Mouse (Mus musculus) MEL (cell line): Measurements from ENCODE around the gene Rilpl1. TPM values are rescaled to one million over a fixed set of nuclear protein-coding genes. Genes with fewer than 3 reads are reported as not detected.

Source experiments
- DNase-seq: peaks from one replicate; pipeline ENCODE4 v3.0.0; 2011; ENCODE audit warnings: low read depth, low spot score
- H3K27ac ChIP-seq: 2 replicates; pipeline ENCODE4 v1.5.1; 2012; ENCODE audit warnings: low read depth, mild to moderate bottlenecking, control low read depth, low read length, moderate library complexity; ENCODE audit not compliant: control insufficient read depth
- H3K27me3 ChIP-seq, 2 experiments: fragments of 150-350 bp in 1 of 2; sonication (generic) in 1 of 2; 2 replicates each; pipeline ENCODE4 v1.6.1; 2012; ENCODE audit warnings: low read length in 2 of 2, mild to moderate bottlenecking in 2 of 2, improper control_type of control experiment in 1 of 2, moderate library complexity in 1 of 2; ENCODE audit not compliant: insufficient read depth in 2 of 2, control insufficient read depth in 1 of 2
- H3K36me3 ChIP-seq, 2 experiments: 2 replicates each; pipeline ENCODE4 v1.6.1; 2012 to 2014; ENCODE audit warnings: low read length in 2 of 2, improper control_type of control experiment in 1 of 2, inconsistent platforms in 1 of 2, mild to moderate bottlenecking in 1 of 2; ENCODE audit not compliant: insufficient read depth in 2 of 2, control insufficient read depth in 1 of 2
- H3K4me1 ChIP-seq, 2 experiments: fragments of 150-350 bp in 1 of 2; sonication (generic) in 1 of 2; 2 replicates each; pipeline ENCODE4 v1.6.1; 2012; ENCODE audit warnings: low read length in 2 of 2, improper control_type of control experiment in 1 of 2, mild to moderate bottlenecking in 1 of 2; ENCODE audit not compliant: insufficient read depth in 2 of 2, control insufficient read depth in 1 of 2
- H3K4me3 ChIP-seq, 2 experiments: fragments of 150-350 bp in 1 of 2; sonication (generic) in 1 of 2; 2 replicates each; pipeline ENCODE4 v1.5.1; 2012; ENCODE audit warnings: low read depth in 2 of 2, low read length in 2 of 2, mild to moderate bottlenecking in 2 of 2, moderate library complexity in 2 of 2, control low read depth in 1 of 2, improper control_type of control experiment in 1 of 2; ENCODE audit not compliant: control insufficient read depth in 1 of 2, insufficient read depth in 1 of 2
- H3K79me2 ChIP-seq: 2 replicates; pipeline ENCODE4 v1.6.1; 2012; ENCODE audit warnings: mild to moderate bottlenecking, low read length, moderate library complexity; ENCODE audit not compliant: control insufficient read depth, poor library complexity, insufficient read depth
- H3K9ac ChIP-seq: 2 replicates; pipeline ENCODE4 v1.6.1; 2012; ENCODE audit warnings: low read depth, mild to moderate bottlenecking, control low read depth, low read length, moderate library complexity; ENCODE audit not compliant: control insufficient read depth, poor library complexity, severe bottlenecking
- H3K9me3 ChIP-seq: fragments of 150-350 bp; sonication (generic); replicated peaks from 2 replicates; pipeline ENCODE4 v1.6.1; 2012; ENCODE audit warnings: mild to moderate bottlenecking, low read length, improper control_type of control experiment, moderate library complexity; ENCODE audit not compliant: insufficient read depth
- CHD1 ChIP-seq: IDR thresholded peaks from 2 replicates; pipeline ENCODE4 v1.6.1; 2012; ENCODE audit warnings: low read depth, mild to moderate bottlenecking, inconsistent platforms, low read length, improper control_type of control experiment
- CHD2 ChIP-seq: IDR thresholded peaks from 2 replicates; pipeline ENCODE4 v1.6.1; 2011; ENCODE audit warnings: low read length, improper control_type of control experiment
- CTCF ChIP-seq, 3 experiments: IDR thresholded peaks in 2 of 3; conservative IDR thresholded peaks in 1 of 3; 2 replicates each; pipeline ENCODE4 v1.5.1; 2011 to 2012; ENCODE audit warnings: low read length in 3 of 3, low read depth in 2 of 3, mild to moderate bottlenecking in 2 of 3, improper control_type of control experiment in 1 of 3, inconsistent platforms in 1 of 3, mixed read lengths in 1 of 3, moderate library complexity in 1 of 3; ENCODE audit not compliant: control insufficient read depth in 1 of 3, insufficient read depth in 1 of 3, poor library complexity in 1 of 3, severe bottlenecking in 1 of 3
- E2F4 ChIP-seq: IDR thresholded peaks from 2 replicates; pipeline ENCODE4 v1.6.1; 2011; ENCODE audit warnings: low read depth, low read length, improper control_type of control experiment, borderline replicate concordance
- ELF1 ChIP-seq: IDR thresholded peaks from 2 replicates; pipeline ENCODE4 v1.6.1; 2014; ENCODE audit warnings: low read depth, mild to moderate bottlenecking, inconsistent platforms, low read length, improper control_type of control experiment, moderate library complexity
- GABPA ChIP-seq: IDR thresholded peaks from 2 replicates; pipeline ENCODE4 v1.6.1; 2012; ENCODE audit warnings: low read depth, mild to moderate bottlenecking, inconsistent platforms, low read length, improper control_type of control experiment, moderate library complexity
- GATA1 ChIP-seq: IDR thresholded peaks from 2 replicates; pipeline ENCODE4 v1.6.1; 2011; ENCODE audit warnings: low read depth, low read length, improper control_type of control experiment
- HCFC1 ChIP-seq: IDR thresholded peaks from 2 replicates; pipeline ENCODE4 v1.6.1; 2012; ENCODE audit warnings: low read depth, mild to moderate bottlenecking, inconsistent platforms, low read length, improper control_type of control experiment, moderate library complexity
- KAT2A ChIP-seq: conservative IDR thresholded peaks from 2 replicates; pipeline ENCODE4 v1.6.1; 2012; ENCODE audit warnings: low read depth, low read length, improper control_type of control experiment, inconsistent platforms
- MAFK ChIP-seq: IDR thresholded peaks from 2 replicates; pipeline ENCODE4 v1.6.1; 2011; ENCODE audit warnings: low read depth, mild to moderate bottlenecking, low read length, improper control_type of control experiment, borderline replicate concordance
- MAZ ChIP-seq: IDR thresholded peaks from 2 replicates; pipeline ENCODE4 v1.6.1; 2012; ENCODE audit warnings: low read depth, mild to moderate bottlenecking, inconsistent platforms, low read length, improper control_type of control experiment
- MYB ChIP-seq: IDR thresholded peaks from 2 replicates; pipeline ENCODE4 v1.6.1; 2011; ENCODE audit warnings: mild to moderate bottlenecking, low read depth, low read length, improper control_type of control experiment
- NELFE ChIP-seq: IDR thresholded peaks from 2 replicates; pipeline ENCODE4 v1.6.1; 2011; ENCODE audit warnings: low read depth, low read length, improper control_type of control experiment
- POLR2A ChIP-seq, 2 experiments: IDR thresholded peaks; 2 replicates each; pipeline ENCODE4 v1.6.1; 2011 to 2012; ENCODE audit warnings: low read length in 2 of 2, mild to moderate bottlenecking in 2 of 2, control low read depth in 1 of 2, improper control_type of control experiment in 1 of 2, low read depth in 1 of 2, moderate library complexity in 1 of 2; ENCODE audit not compliant: control insufficient read depth in 1 of 2, insufficient read depth in 1 of 2, poor library complexity in 1 of 2
- POLR2AphosphoS2 ChIP-seq: IDR thresholded peaks from 2 replicates; pipeline ENCODE4 v1.6.1; 2011; ENCODE audit warnings: low read length, improper control_type of control experiment
- RAD21 ChIP-seq: IDR thresholded peaks from 2 replicates; pipeline ENCODE4 v1.6.1; 2011; ENCODE audit warnings: mild to moderate bottlenecking, low read depth, low read length, improper control_type of control experiment
- SMC3 ChIP-seq: IDR thresholded peaks from 2 replicates; pipeline ENCODE4 v1.6.1; 2011; ENCODE audit warnings: low read depth, low read length, improper control_type of control experiment
- TAL1 ChIP-seq: IDR thresholded peaks from 2 replicates; pipeline ENCODE4 v1.6.1; 2012; ENCODE audit warnings: mild to moderate bottlenecking, inconsistent platforms, low read length, moderate library complexity, mixed read lengths
- TCF12 ChIP-seq: IDR thresholded peaks from 2 replicates; pipeline ENCODE4 v1.6.1; 2014; ENCODE audit warnings: low read depth, mild to moderate bottlenecking, inconsistent platforms, low read length, improper control_type of control experiment, moderate library complexity
- USF1 ChIP-seq: IDR thresholded peaks from 2 replicates; pipeline ENCODE4 v1.6.1; 2014; ENCODE audit warnings: low read depth, mild to moderate bottlenecking, inconsistent platforms, low read length, improper control_type of control experiment, moderate library complexity
- USF2 ChIP-seq, 2 experiments: IDR thresholded peaks; 2 replicates each; pipeline ENCODE4 v1.6.1; 2011 to 2012; ENCODE audit warnings: improper control_type of control experiment in 2 of 2, low read length in 2 of 2, borderline replicate concordance in 1 of 2, inconsistent platforms in 1 of 2, low read depth in 1 of 2, mild to moderate bottlenecking in 1 of 2; ENCODE audit not compliant: insufficient read depth in 1 of 2
- ZKSCAN1 ChIP-seq: IDR thresholded peaks from 2 replicates; pipeline ENCODE4 v1.6.1; 2012; ENCODE audit warnings: low read depth, mild to moderate bottlenecking, inconsistent platforms, low read length, improper control_type of control experiment, moderate library complexity
- ZMIZ1 ChIP-seq: IDR thresholded peaks from 2 replicates; pipeline ENCODE4 v1.6.1; 2012; ENCODE audit warnings: low read depth, mild to moderate bottlenecking, inconsistent platforms, low read length, improper control_type of control experiment, moderate library complexity
- ZNF384 ChIP-seq: IDR thresholded peaks from 2 replicates; pipeline ENCODE4 v1.6.1; 2012; ENCODE audit warnings: low read depth, mild to moderate bottlenecking, inconsistent platforms, low read length, improper control_type of control experiment
- polyA plus RNA-seq, 2 experiments: library from polyadenylated mRNA; stranded (reverse) in 1 of 2; unstranded in 1 of 2; fragments of >175 nt in 1 of 2; fragments of >200 nt in 1 of 2; gene quantifications; 2 replicates each; pipeline versions ENCODE4 v1.2.1 to v1.2.4; 2012; ENCODE audit warnings: low replicate concordance in 2 of 2, low read depth in 1 of 2; ENCODE audit not compliant: insufficient read length in 2 of 2, insufficient read depth in 1 of 2, missing spikeins in 1 of 2
- total RNA-seq: library from RNA; depleted of rRNA; stranded (reverse); fragments of 300-350 nt; gene quantifications from 2 replicates; pipeline ENCODE4 v1.2.3, GENCODE M21; 2012

Gene Rilpl1
- total and polyA plus RNA-seq, 3 experiments = 5.7 to 8.6 TPM; not detected in 1

GRCm38 (mm10) chr5:124496614-124497514 lies 34.3 kb downstream of the Rilpl1 start:
- peaks cover 0 to 4% of the 10 kb centered on the region in 2 experiments; a peak in 1 of 4 replicates for H3K4me1 ChIP-seq
- no peaks in the 10 kb centered on the region for H3K9me3 ChIP-seq
- DNase-seq = no peak
- H3K9ac ChIP-seq = no peak overlapping the region
- H3K27ac ChIP-seq = no peak overlapping the region
- no peak for TF ChIP-seq MYB
- TF ChIP-seq TAL1 = no peak
- no peak for TF ChIP-seq ZNF384
- TF ChIP-seq MAFK = no peak
- TF ChIP-seq KAT2A = no peak
- TF ChIP-seq USF2 (IDR thresholded peaks at IDR 0.05; ENCODE audit: borderline replicate concordance in 1 of 2, insufficient read depth in 1 of 2, low read depth in 1 of 2, low read length in 2 of 2) = no peak
- H3K27me3 ChIP-seq = no peaks in the 10 kb centered on the region
- H3K36me3 ChIP-seq = no peaks in the 10 kb centered on the region
- H3K4me3 ChIP-seq = no peak overlapping the region
- no peaks in the 10 kb centered on the region for H3K79me2 ChIP-seq

- H3K9ac ChIP-seq = no peak overlapping the region
- H3K9me3 ChIP-seq = no peaks in the 10 kb centered on the region
- H3K36me3 ChIP-seq = no peaks in the 10 kb centered on the region
- no peak overlapping the region for H3K4me3 ChIP-seq
- H3K27ac ChIP-seq = no peak overlapping the region
- DNase-seq = no peak
- no peaks in the 10 kb centered on the region for H3K27me3 ChIP-seq
- no peaks in the 10 kb centered on the region for H3K79me2 ChIP-seq
- no peak for TF ChIP-seq POLR2A (IDR thresholded peaks at IDR 0.05; ENCODE audit: control insufficient read depth in 1 of 2, insufficient read depth in 1 of 2, low read depth in 1 of 2, low read length in 2 of 2, poor library complexity in 1 of 2)
- no peak for TF ChIP-seq ELF1
- no peak for TF ChIP-seq HCFC1
- TF ChIP-seq ZKSCAN1 = no peak
- no peak for TF ChIP-seq TCF12
- TF ChIP-seq SMC3 = no peak
- H3K4me1 ChIP-seq = peaks cover 0 to under 1% of the 10 kb centered on the region in 2 experiments; a peak in 1 of 4 replicates
Measured at GRCm38 (mm10) chr5:124495547-124495946, 35.6 kb downstream of the Rilpl1 start.

GRCm38 (mm10) chr5:124493455-124493854 lies 37.7 kb downstream of the Rilpl1 start:
- no peaks in the 10 kb centered on the region for H3K4me1 ChIP-seq
- no peaks in the 10 kb centered on the region for H3K9me3 ChIP-seq
- no peak for TF ChIP-seq GABPA
- no peak for TF ChIP-seq CHD2
- no peak for TF ChIP-seq CHD1
- TF ChIP-seq E2F4 = no peak
- TF ChIP-seq NELFE = no peak
- no peak for TF ChIP-seq POLR2A (IDR thresholded peaks at IDR 0.05; ENCODE audit: control insufficient read depth in 1 of 2, insufficient read depth in 1 of 2, low read depth in 1 of 2, low read length in 2 of 2, poor library complexity in 1 of 2)
- no peak for TF ChIP-seq GATA1
- no peak for TF ChIP-seq USF1
- TF ChIP-seq MAZ = no peak
- TF ChIP-seq ZMIZ1 = no peak
- TF ChIP-seq POLR2AphosphoS2 = no peak
- no peak for TF ChIP-seq KAT2A
- no peak for TF ChIP-seq ELF1
- no peak for TF ChIP-seq RAD21
- TF ChIP-seq CTCF (IDR thresholded peaks at IDR 0.05 in 2 of 3, conservative IDR thresholded peaks at IDR 0.05 in 1 of 3; ENCODE audit: control insufficient read depth in 1 of 3, insufficient read depth in 1 of 3, low read depth in 2 of 3, low read length in 3 of 3, poor library complexity in 1 of 3, severe bottlenecking in 1 of 3) = no peak
- no peak for TF ChIP-seq TCF12
- H3K79me2 ChIP-seq = no peaks in the 10 kb centered on the region
- no peak overlapping the region for H3K9ac ChIP-seq
- H3K27ac ChIP-seq = no peak overlapping the region
- DNase-seq = no peak
- H3K4me3 ChIP-seq = no peak overlapping the region
- no peaks in the 10 kb centered on the region for H3K27me3 ChIP-seq
- no peaks in the 10 kb centered on the region for H3K36me3 ChIP-seq
